8 mouse cellular contexts compared by ENCODE assay signal in the genomic region with DNA sequence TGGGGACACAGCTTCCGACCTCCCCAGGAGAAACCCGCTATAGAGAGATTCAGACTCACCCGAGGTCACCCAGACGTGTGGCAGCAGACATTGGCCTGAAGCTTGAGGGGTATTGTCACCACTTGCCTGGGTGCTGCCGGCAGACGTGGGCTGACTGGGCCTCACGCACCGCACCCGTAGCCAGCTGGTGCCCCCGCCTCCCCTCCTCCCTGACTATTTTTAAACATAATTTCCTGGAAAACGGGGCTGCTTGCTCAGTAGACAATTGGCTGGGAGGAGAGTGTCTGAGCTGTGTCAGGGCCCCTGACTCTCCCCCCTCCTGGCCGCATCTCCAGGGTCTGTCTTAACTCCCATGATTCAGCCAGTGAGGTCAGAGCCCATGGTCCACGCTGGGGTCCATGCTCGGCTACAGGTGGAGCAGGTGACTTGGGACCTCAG. TPM values are rescaled to one million over a fixed set of nuclear protein-coding genes. Genes with fewer than 3 reads are reported as not detected.
A peak's percentile ranks its signal among the peaks of the same experiment; 100 is the strongest.
DNase-seq lines count a peak whose midpoint lies in the region; ATAC-seq lines count a peak whose summit lies in the region.

No protein-coding gene starts in this region.

- H3K9me3 ChIP-seq in neural tube, embryonic 11.5 days (ENCODE audit: control insufficient read depth, low read length), result no peaks in the 10 kb centered on the region
- no peaks in the 10 kb centered on the region for H3K9me3 ChIP-seq in neural tube, embryonic 15.5 days (replicated peaks)
- H3K9me3 ChIP-seq in intestine, embryonic 16.5 days (ENCODE audit: control insufficient read depth, low read length), result no peaks in the 10 kb centered on the region

- H3K36me3 ChIP-seq in neural tube, embryonic 11.5 days (ENCODE audit: control insufficient read depth, insufficient read depth, low read length), result peaks cover 11% of the 10 kb centered on the region
- peaks cover 23% of the 10 kb centered on the region for H3K36me3 ChIP-seq in neural tube, embryonic 15.5 days
- H3K36me3 ChIP-seq in intestine, embryonic 16.5 days (ENCODE audit: control insufficient read depth, insufficient read depth, low read length), result peaks cover 15% of the 10 kb centered on the region

- DNase-seq in frontal cortex, postnatal 10 days (ENCODE audit: low spot score in 2 of 2), result no peak
- DNase-seq in neural tube, embryonic 11.5 days (ENCODE audit: low spot score), result no peak
- DNase-seq in lung, postnatal 14 days, result peak; percentile 40
- no peak for DNase-seq in MN1 (ENCODE audit: low spot score)
- no peak for DNase-seq in embryo, embryonic 10.5 days (ENCODE audit: low spot score)

- no peaks in the 10 kb centered on the region; the same call in 1 of the 2 replicates for H3K4me1 ChIP-seq in neural tube, embryonic 11.5 days (ENCODE audit: control insufficient read depth, insufficient read depth, low read length)
- peaks cover 37% of the 10 kb centered on the region for H3K4me1 ChIP-seq in neural tube, embryonic 15.5 days
- peaks cover 63% of the 10 kb centered on the region for H3K4me1 ChIP-seq in intestine, embryonic 16.5 days (ENCODE audit: control insufficient read depth, insufficient read depth, low read length)

- 0 out of 2 replicates have a peak overlapping the region, but pooled peaks have one; percentile 20 for H3K27ac ChIP-seq in neural tube, embryonic 11.5 days (ENCODE audit: low read depth, low read length)
- no peak overlapping the region for H3K27ac ChIP-seq in neural tube, embryonic 15.5 days (replicated peaks)
- H3K27ac ChIP-seq in intestine, embryonic 16.5 days (ENCODE audit: low read length), result peak overlapping the region; percentile 40

- ATAC-seq in frontal cortex, adult (ENCODE audit: low TSS enrichment), result peak; percentile 18
- no peak for ATAC-seq in neural tube, embryonic 11.5 days (ENCODE audit: insufficient read depth, low FRiP score, low TSS enrichment)
- no peak for ATAC-seq in neural tube, embryonic 15.5 days (ENCODE audit: low FRiP score)
- ATAC-seq in intestine, embryonic 16.5 days, result peak; percentile 22

- H3K4me2 ChIP-seq in neural tube, embryonic 11.5 days (ENCODE audit: low read depth), result no peak overlapping the region
- H3K4me2 ChIP-seq in neural tube, embryonic 15.5 days, result no peak overlapping the region
- peak overlapping the region; percentile 33 for H3K4me2 ChIP-seq in intestine, embryonic 16.5 days (ENCODE audit: low read depth, low read length)

- no peak overlapping the region for H3K4me3 ChIP-seq in neural tube, embryonic 11.5 days (ENCODE audit: low read depth, low read length)
- no peak overlapping the region for H3K4me3 ChIP-seq in neural tube, embryonic 15.5 days (replicated peaks)
- no peak overlapping the region for H3K4me3 ChIP-seq in intestine, embryonic 16.5 days (ENCODE audit: low read length)

- 83% methylated on average over 14 of the region's 14 CpGs for WGBS in neural tube, embryonic 11.5 days
- 71% methylated on average over 14 of the region's 14 CpGs for WGBS in neural tube, embryonic 15.5 days
- WGBS in intestine, embryonic 16.5 days, result 36% methylated on average over 14 of the region's 14 CpGs

- H3K9ac ChIP-seq in neural tube, embryonic 11.5 days (ENCODE audit: low read length), result no peak overlapping the region
- no peak overlapping the region for H3K9ac ChIP-seq in neural tube, embryonic 15.5 days (replicated peaks)
- peak overlapping the region; percentile 53 for H3K9ac ChIP-seq in intestine, embryonic 16.5 days (ENCODE audit: low read depth, low read length)

- H3K27me3 ChIP-seq in neural tube, embryonic 11.5 days (ENCODE audit: control insufficient read depth, insufficient read depth, low read length), result no peaks in the 10 kb centered on the region
- no peaks in the 10 kb centered on the region for H3K27me3 ChIP-seq in neural tube, embryonic 15.5 days (replicated peaks)
- no peaks in the 10 kb centered on the region for H3K27me3 ChIP-seq in intestine, embryonic 16.5 days (replicated peaks; ENCODE audit: control insufficient read depth, insufficient read depth, low read length)

RNA-seq across cellular contexts. Expression of gene Pip5k1c, which starts 10.0 kb away (rescaled TPM):
- 64.6 and 65.8 TPM in 2 replicates for polyA plus RNA-seq in neural tube, embryonic 11.5 days (2014; fragmentation: Nextera tagmentation; extraction: Ambion mirVana)
- polyA plus RNA-seq in neural tube, embryonic 15.5 days (2015; fragmentation: Nextera tagmentation; extraction: Ambion mirVana), result 116 and 124 TPM in 2 replicates
- polyA plus RNA-seq in intestine, embryonic 16.5 days (2015; fragmentation: Nextera tagmentation; extraction: Ambion mirVana), result 35.4 and 40.5 TPM in 2 replicates

RNA-seq across cellular contexts. Expression of gene Tjp3, which starts 11.4 kb away (rescaled TPM):
- 2.5 and 2.8 TPM in 2 replicates for polyA plus RNA-seq in neural tube, embryonic 11.5 days (2014; fragmentation: Nextera tagmentation; extraction: Ambion mirVana)
- polyA plus RNA-seq in neural tube, embryonic 15.5 days (2015; fragmentation: Nextera tagmentation; extraction: Ambion mirVana), result 4.1 and 7.9 TPM in 2 replicates
- 53.2 and 56.6 TPM in 2 replicates for polyA plus RNA-seq in intestine, embryonic 16.5 days (2015; fragmentation: Nextera tagmentation; extraction: Ambion mirVana)

RNA-seq across cellular contexts. Expression of gene Cactin, which starts 18.1 kb away (rescaled TPM):
- 39.4 and 46.2 TPM in 2 replicates for polyA plus RNA-seq in neural tube, embryonic 11.5 days (2014; fragmentation: Nextera tagmentation; extraction: Ambion mirVana)
- polyA plus RNA-seq in neural tube, embryonic 15.5 days (2015; fragmentation: Nextera tagmentation; extraction: Ambion mirVana), result 27.8 and 34.0 TPM in 2 replicates
- 28.7 and 29.0 TPM in 2 replicates for polyA plus RNA-seq in intestine, embryonic 16.5 days (2015; fragmentation: Nextera tagmentation; extraction: Ambion mirVana)

RNA-seq across cellular contexts. Expression of gene Tbxa2r, which starts 25.7 kb away (rescaled TPM):
- 1.8 and 2.9 TPM in 2 replicates for polyA plus RNA-seq in neural tube, embryonic 11.5 days (2014; fragmentation: Nextera tagmentation; extraction: Ambion mirVana)
- polyA plus RNA-seq in neural tube, embryonic 15.5 days (2015; fragmentation: Nextera tagmentation; extraction: Ambion mirVana), result 5.5 and 11.4 TPM in 2 replicates
- polyA plus RNA-seq in intestine, embryonic 16.5 days (2015; fragmentation: Nextera tagmentation; extraction: Ambion mirVana), result 21.2 and 21.3 TPM in 2 replicates

RNA-seq across cellular contexts. Expression of gene Apba3, which starts 36.0 kb away (rescaled TPM):
- 35.3 and 39.0 TPM in 2 replicates for polyA plus RNA-seq in neural tube, embryonic 11.5 days (2014; fragmentation: Nextera tagmentation; extraction: Ambion mirVana)
- polyA plus RNA-seq in neural tube, embryonic 15.5 days (2015; fragmentation: Nextera tagmentation; extraction: Ambion mirVana), result 38.0 and 39.1 TPM in 2 replicates
- polyA plus RNA-seq in intestine, embryonic 16.5 days (2015; fragmentation: Nextera tagmentation; extraction: Ambion mirVana), result 72.2 and 83.1 TPM in 2 replicates

Comparison
In these comparisons a context has a peak if more than half of its experiments do, and no peak if none do; other contexts are left out.
1. ATAC-seq: peak in frontal cortex, adult (single experiment) and intestine, embryonic 16.5 days (single experiment); none in neural tube, embryonic 11.5 days (single experiment) and neural tube, embryonic 15.5 days (single experiment).